Mouse (Mus musculus) myocyte (in vitro differentiated cells): ENCODE results near the gene Stambpl1.
A peak's percentile ranks its signal among the peaks of the same experiment; 100 is the strongest.

Experiments used
- CEBPB ChIP-seq: IDR thresholded peaks from 2 replicates; pipeline ENCODE4 v1.6.1; 2011; ENCODE audit warnings: mild to moderate bottlenecking, moderate library complexity; ENCODE audit not compliant: poor library complexity, insufficient read depth, severe bottlenecking
- E2F4 ChIP-seq: IDR thresholded peaks from one replicate; pipeline ENCODE4 v1.6.1; 2011; ENCODE audit warnings: mild to moderate bottlenecking, control low read depth, moderate library complexity; ENCODE audit not compliant: insufficient read depth
- MAX ChIP-seq: IDR thresholded peaks from one replicate; pipeline ENCODE4 v1.6.1; 2011; ENCODE audit warnings: low read depth, mild to moderate bottlenecking, control low read depth
- MYOD1 ChIP-seq, 3 experiments: IDR thresholded peaks; one replicate each; pipeline ENCODE4 v1.6.1; 2011; ENCODE audit warnings: control low read depth in 2 of 3, low read depth in 2 of 3, mild to moderate bottlenecking in 2 of 3, moderate library complexity in 1 of 3; ENCODE audit not compliant: insufficient read length in 2 of 3, control insufficient read depth in 1 of 3
- MYOG ChIP-seq, 3 experiments: IDR thresholded peaks; one replicate each; pipeline ENCODE4 v1.6.1; 2011; ENCODE audit warnings: control low read depth in 2 of 3, low read depth in 2 of 3, mild to moderate bottlenecking in 2 of 3; ENCODE audit not compliant: insufficient read length in 2 of 3, control insufficient read depth in 1 of 3, insufficient read depth in 1 of 3
- POLR2A ChIP-seq: IDR thresholded peaks from one replicate; pipeline ENCODE4 v1.6.1; 2011; ENCODE audit warnings: low read depth, mild to moderate bottlenecking, control low read depth, moderate library complexity; ENCODE audit not compliant: insufficient read length
- POLR2AphosphoS2 ChIP-seq: IDR thresholded peaks from one replicate; pipeline ENCODE4 v1.6.1; 2011; ENCODE audit warnings: low read depth, control low read depth; ENCODE audit not compliant: insufficient read length
- REST ChIP-seq: IDR thresholded peaks from one replicate; pipeline ENCODE4 v1.6.1; 2011; ENCODE audit warnings: mild to moderate bottlenecking, control low read depth, moderate library complexity; ENCODE audit not compliant: insufficient read depth, insufficient read length
- SRF ChIP-seq: IDR thresholded peaks from one replicate; pipeline ENCODE4 v1.6.1; 2011; ENCODE audit warnings: low read depth; ENCODE audit not compliant: control insufficient read depth, insufficient read length
- TCF12 ChIP-seq: IDR thresholded peaks from one replicate; pipeline ENCODE4 v1.6.1; 2011; ENCODE audit warnings: mild to moderate bottlenecking, control low read depth; ENCODE audit not compliant: poor library complexity, insufficient read depth, severe bottlenecking
- TCF3 ChIP-seq: IDR thresholded peaks from one replicate; pipeline ENCODE4 v1.6.1; 2011; ENCODE audit warnings: low read depth, control low read depth; ENCODE audit not compliant: insufficient read length
- USF1 ChIP-seq: IDR thresholded peaks from one replicate; pipeline ENCODE4 v1.6.1; 2011; ENCODE audit warnings: low read depth, mild to moderate bottlenecking, control low read depth, moderate library complexity

GRCm38 (mm10) chr19:34180316-34180715, 11.7 kb upstream of the Stambpl1 start:
- no peak for TF ChIP-seq POLR2A
- no peak for TF ChIP-seq POLR2AphosphoS2
- no peak for TF ChIP-seq TCF12
- TF ChIP-seq TCF3 = no peak
- TF ChIP-seq MAX = no peak
- no peak for TF ChIP-seq MYOG (IDR thresholded peaks at IDR 0.05; ENCODE audit: control insufficient read depth in 1 of 3, insufficient read depth in 1 of 3, insufficient read length in 2 of 3, low read depth in 2 of 3)
- TF ChIP-seq CEBPB = no peak
- no peak for TF ChIP-seq SRF
- TF ChIP-seq USF1 = no peak
- TF ChIP-seq MYOD1 (IDR thresholded peaks at IDR 0.05; ENCODE audit: control insufficient read depth in 1 of 3, insufficient read length in 2 of 3, low read depth in 2 of 3) = peak in 1 of 3 experiments; percentile 19
- TF ChIP-seq E2F4 = no peak
- TF ChIP-seq REST = no peak
